Mouse (Mus musculus) fat pad, adult 2 months (tissue): ENCODE measurements around the gene Rab2b.
A peak's percentile ranks its signal among the peaks of the same experiment; 100 is the strongest.

ENCODE experiments used
- DNase-seq: peaks from one replicate; pipeline ENCODE4 v3.0.0-alpha.2; 2011; ENCODE audit warnings: low read depth, low spot score; ENCODE audit errors: extremely low read depth

Gene Rab2b

GRCm38 (mm10) chr14:52279747-52280120 lies 389 bp upstream of the Rab2b start:
- DNase-seq, result no peak

GRCm38 (mm10) chr14:52277210-52277609 lies 2.1 kb downstream of the Rab2b start:
- no peak for DNase-seq

- DNase-seq, result no peak
Measured at GRCm38 (mm10) chr14:52272781-52273180, 6.6 kb downstream of the Rab2b start.

- DNase-seq, result peak; percentile 74
Measured at GRCm38 (mm10) chr14:52257484-52258213, 21.7 kb downstream of the Rab2b start, which contains the start of gene Chd8. Gene Chd8, minus strand, starts transcription at chr14:52257780.

GRCm38 (mm10) chr14:52256311-52257175 lies 22.8 kb downstream of the Rab2b start:
- no peak for DNase-seq

- no peak for DNase-seq
Measured at GRCm38 (mm10) chr14:52246129-52246528, 33.2 kb downstream of the Rab2b start.

GRCm38 (mm10) chr14:52244690-52245042 lies 34.7 kb downstream of the Rab2b start:
- DNase-seq, result no peak

- DNase-seq, result peak; percentile 88
Measured at GRCm38 (mm10) chr14:52244041-52244689, 35.2 kb downstream of the Rab2b start.

- no peak for DNase-seq
Measured at GRCm38 (mm10) chr14:52236216-52236615, 43.1 kb downstream of the Rab2b start.

- no peak for DNase-seq
Measured at GRCm38 (mm10) chr14:52235165-52235564, 44.2 kb downstream of the Rab2b start.

GRCm38 (mm10) chr14:52232249-52232648 lies 47.1 kb downstream of the Rab2b start:
- DNase-seq, result no peak

GRCm38 (mm10) chr14:52225972-52226371 lies 53.4 kb downstream of the Rab2b start:
- DNase-seq, result no peak

GRCm38 (mm10) chr14:52217261-52217660 lies 62.1 kb downstream of the Rab2b start:
- DNase-seq, result no peak
